Mouse (Mus musculus) lung, postnatal 25 days (tissue): ENCODE measurements around the gene Cenpl.
"Not testable (repeated sequence)": the region's sequence is repeated elsewhere in the genome, so short reads cannot be mapped to it uniquely, and the experiment has no call there.

Experiments
- DNase-seq: peaks from one replicate; pipeline ENCODE4 v3.0.0; 2022; ENCODE audit warnings: low spot score

Cenpl gene

DNA sequence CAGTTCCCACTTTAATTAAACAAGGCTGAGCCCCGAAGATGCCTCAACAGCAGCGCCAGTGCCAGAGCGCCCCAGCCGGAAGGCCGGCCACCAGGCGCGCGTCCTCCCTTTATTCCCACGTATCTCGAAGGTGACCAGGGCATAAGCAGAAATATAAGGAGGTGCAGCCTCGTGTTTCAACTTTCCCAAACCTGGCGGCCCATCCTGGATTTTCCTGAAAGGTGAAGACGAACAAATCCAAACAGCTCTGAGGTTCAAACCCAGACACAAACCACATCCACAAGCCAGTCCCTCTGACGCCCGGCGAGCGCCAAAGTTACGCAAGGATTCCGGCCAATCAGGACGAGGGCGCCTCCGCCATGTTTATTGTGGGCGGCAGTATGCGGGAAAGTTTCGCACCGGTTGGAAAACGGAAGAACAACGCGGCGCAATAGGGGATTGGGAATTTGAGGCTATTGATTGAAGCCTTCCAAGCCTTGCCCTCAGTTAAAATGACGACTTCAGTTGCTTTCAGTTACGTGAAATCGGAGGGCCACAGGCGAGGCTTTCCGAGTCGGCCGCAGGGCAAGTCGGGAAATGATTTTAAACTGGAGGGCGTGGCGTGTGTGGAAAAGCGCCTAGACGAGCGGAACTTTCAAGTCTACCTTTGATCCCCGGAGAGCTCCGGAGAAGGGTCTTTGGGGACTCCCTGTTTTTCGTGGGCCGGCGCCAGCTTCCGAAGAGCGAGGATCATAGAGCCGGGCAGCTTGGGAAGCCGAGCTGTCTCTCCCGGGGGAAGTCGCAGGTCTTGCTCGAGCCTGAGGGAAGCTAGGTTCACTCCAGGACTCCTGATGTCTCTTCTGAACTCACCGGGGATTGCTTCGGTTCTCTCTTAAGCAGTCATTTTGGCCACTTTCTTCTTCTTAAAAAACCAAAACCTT is at the start of gene Cenpl, which contains the start of gene Dars2:
Cenpl (plus strand) TSS at position 362 of the 920 bp plus-strand sequence.
Dars2 (minus strand) TSS at position 307 of the 920 bp plus-strand sequence.
- DNase-seq: peak; percentile 98

DNA sequence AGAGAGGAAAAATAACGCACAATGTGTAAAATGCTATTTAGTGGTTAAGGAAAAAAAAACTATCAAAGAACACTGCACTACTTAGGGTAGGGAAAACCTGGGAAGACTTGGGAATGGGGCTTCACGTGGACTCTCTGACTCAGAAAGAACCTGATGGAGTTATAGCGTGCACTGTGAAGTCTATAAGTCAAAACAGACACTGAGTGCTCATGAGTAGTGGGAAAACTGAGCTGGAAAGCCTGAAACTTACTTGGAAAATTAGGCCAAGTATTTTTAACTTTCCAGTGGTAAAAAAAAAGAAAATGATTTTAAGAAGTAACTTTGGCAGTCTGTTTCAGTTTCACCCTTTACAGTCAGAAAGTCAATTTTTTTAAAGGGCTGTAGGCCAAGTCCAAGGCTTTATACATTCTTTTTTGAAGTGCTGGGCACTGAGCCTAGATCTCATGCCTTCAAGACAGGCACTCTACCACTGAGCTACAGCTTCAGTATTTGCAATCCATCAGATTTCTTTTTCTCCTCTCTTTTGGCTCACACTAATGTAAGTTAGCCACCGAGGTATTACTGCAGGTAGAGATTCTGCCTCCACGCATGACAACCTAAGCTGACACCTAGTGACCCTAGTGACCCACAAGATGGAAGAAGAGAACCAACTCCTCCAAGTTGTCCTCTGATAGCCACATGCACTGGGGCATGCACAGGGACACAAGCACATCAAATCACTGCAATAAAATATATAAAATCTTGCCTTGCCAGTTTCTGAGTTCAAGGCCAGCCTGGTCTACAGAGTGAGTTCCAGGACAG is 44.9 kb upstream of the Cenpl start:
- peak; percentile 26 for DNase-seq

DNA sequence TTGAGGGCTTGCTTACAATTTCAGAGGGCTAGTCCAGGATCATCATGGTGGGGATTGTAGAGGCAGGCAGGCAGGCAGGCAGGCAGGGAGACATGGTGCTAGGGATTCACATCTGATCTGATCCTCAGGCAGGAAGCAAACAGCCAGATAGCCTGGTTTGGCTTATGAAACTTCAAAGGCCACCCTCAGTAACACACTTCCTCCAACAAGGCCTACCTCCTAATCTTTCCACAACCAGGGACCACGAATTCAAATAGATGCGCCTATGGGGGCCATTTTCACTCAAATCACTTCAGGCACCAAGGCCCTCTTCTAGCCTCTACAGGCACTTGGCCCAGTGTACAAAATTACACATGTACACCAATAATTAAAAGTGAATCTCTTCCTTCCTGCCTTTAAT is 43.3 kb upstream of the Cenpl start:
- DNase-seq: no peak

DNA sequence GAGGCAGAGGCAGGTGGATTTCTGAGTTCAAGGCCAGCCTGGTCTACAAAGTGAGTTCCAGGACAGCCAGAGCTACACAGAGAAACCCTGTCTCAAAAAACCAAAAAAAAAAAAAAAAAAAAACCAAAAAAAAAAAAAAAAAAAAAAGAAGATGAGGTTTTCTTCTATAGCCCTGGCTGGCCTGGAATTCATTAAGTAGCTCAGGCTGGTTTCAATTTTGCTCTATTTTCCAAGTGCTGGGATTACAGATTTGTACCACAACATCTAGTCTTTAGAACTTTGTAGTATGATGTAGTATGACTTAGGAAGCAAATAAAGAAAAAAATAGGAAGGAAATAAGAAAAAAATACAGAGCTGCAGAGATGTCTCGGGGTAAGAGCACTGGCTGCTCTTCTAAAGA is 42.1 kb upstream of the Cenpl start:
- DNase-seq: not testable (repeated sequence)

DNA sequence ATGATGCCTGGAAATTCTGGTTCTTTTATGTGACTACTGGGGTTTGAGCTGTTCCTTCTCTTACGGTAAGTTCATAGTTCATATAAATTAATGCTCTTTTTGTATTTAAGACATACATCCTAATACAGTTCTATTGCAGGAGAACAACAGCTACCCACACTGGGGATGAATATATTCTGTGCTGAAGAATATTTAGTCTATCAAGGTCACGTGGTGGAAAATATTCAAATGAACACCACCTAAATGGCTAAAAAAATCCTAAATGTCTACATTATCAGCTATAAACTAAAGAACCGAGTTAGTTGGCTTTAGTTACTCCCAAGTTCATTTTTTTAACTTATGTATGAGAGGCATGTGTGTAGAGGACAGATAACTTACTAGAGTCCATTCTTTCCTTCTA is 40.5 kb upstream of the Cenpl start:
- DNase-seq: no peak

DNA sequence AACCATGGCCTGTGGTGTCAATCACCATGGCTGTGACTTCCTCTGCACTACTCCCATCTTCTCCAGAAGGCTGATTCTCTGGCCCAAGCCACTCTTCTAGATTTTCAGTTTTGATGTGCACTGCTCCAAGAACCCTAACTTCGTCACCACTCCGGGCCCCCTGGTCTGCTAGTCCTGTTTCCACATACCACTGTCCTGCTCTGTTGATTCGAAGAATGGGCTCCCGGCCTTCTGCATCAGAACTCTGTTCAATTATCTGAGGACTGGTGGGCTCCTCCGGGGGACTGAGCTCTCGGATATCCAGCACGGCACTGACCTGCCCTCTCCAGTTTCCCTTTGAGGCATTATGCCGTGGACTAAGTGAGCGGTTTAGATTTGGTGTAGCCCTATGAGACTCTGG is 38.6 kb upstream of the Cenpl start:
- no peak for DNase-seq

DNA sequence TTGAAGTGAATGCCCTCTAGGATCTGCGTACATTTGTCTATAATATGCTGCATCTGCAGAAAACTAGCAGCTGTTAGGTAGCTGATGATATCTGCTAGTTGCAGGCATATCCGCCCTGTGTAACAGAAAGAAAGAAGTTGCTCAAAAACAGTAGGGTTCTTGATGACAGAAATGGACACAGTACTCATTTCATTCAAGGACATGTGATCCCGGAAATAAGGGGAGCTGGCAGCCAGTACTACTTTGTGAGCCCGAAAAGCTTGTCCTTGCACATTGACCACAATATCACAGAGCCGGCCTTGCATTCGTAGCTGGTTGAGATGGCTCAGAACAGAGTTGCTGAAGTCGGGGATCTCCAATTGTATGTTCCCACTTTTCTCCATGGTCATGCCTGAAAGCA is 38.2 kb upstream of the Cenpl start:
- DNase-seq: no peak

DNA sequence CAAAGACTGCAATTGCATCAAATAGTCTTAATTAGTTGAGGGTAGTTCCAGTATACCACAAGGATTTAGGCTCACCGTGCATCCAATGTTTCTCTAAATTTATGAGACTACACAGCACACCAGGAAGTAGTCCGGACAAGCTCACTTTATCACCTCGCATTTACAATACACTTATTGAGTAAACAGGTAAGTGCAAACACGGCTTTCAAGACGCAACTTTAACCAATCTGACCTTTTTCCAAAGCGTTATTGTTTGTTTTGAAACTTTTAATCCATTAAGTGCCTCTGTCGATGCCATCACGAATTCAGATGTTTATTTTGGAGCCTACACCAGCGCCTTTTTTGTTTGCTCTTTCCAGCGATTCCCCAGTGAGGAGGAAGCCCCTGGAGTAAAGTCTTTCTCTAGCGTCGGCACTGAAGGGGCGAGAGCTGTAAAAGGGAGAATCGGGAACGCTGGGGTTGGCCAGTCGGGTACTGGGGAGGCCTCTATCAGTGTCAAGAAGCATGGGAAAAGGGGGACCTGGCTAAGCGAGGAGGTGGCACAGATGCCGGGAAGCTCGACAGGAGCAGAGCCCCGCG is 36.6 kb upstream of the Cenpl start:
- DNase-seq: peak; percentile 5

DNA sequence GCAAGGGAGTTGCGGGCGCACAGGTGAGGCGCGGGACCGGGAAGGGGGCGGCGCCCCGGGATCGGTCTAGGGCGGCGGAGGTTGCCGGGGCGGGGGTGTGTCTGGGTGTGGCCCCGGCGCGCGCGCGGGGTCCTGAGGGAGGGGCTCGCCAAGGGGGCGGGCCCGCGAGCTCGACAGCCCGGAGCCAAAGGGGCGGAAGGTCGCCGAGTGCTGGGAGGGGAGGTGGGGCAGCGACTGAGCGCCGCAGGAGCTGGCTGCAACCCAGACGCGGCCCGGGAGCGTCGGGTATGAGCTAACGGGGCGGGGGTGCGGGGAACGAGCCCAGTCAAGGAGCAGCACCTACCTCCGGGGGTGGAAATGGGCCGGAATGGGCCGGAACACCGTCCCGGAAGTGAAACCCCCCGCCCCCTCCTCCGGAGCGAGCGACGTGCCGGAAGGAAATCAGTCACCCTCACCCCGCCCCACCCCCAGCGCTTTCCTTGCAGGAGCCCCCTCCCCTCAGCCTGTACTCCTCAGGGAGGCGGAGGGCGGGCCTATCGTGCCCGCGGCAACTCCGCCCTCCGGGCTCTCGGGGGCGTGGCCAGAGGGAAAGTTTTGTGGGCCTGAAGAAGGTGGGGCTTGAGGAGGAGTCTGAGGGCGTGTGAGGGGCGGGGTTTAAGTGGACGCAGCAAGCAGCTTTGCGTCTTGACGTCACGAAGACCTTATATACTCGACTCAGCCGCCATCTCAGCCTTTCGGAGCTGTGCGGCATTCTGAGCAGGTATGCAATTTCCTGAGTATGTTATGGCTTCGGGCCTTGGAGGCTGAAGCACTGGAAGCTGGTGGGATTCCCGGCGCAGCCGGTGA is 35.9 kb upstream of the Cenpl start, which contains the start of gene Zbtb37:
Zbtb37 (minus strand) TSS at position 415 of the 846 bp plus-strand sequence.
- DNase-seq: peak; percentile 99

DNA sequence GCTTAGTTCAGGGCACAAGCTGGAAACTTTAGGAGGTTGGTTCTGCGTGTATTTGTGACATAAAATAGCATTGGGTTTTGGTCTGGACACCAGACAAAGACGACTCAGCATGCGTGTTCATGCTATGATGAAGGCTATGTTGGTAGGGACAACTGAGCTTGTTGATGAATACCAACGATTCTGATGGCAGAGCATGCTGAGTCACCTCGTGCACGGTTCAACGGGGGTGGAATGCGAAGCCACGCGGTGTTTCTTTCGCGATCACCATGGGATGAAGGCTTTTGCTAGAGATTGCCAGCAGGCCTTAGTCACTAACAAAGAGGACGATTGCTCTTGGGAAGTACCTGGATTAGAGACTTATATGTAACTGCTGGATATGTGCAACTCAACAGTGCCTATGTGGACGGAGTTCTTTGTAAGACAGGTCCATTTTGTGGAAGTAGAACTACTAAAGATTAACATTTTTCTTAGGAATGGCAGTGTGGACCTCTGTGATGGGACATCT is 35.2 kb upstream of the Cenpl start:
- no peak for DNase-seq

DNA sequence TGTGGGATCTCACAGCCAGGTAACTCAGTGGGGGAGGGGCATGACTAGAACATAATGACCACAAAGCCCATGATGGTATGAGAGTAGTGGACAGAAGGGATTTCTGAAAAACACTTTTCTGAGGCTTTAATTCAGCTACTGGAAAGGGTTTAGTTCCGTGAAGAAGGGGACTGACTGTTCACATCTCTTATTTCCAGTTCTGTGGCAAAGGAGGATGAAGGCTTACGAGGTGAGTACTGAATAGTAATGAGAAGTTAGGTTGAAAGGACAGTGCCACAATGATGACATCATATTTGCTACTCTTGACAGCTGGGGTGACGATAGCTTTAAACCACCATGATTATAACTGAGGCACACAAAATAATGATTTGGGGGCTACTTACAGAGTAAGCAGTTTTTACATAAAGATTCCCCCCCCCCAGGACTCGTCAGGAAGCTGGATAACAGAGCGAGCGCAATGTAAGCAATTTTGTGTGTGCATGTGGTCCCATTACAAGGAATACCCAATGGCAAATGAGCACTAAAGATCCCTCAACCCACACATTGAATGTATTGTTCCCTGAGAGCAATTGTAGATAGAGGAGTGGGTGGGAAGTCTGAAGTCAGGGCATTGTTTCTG is 34.6 kb upstream of the Cenpl start:
- peak; percentile 7 for DNase-seq

DNA sequence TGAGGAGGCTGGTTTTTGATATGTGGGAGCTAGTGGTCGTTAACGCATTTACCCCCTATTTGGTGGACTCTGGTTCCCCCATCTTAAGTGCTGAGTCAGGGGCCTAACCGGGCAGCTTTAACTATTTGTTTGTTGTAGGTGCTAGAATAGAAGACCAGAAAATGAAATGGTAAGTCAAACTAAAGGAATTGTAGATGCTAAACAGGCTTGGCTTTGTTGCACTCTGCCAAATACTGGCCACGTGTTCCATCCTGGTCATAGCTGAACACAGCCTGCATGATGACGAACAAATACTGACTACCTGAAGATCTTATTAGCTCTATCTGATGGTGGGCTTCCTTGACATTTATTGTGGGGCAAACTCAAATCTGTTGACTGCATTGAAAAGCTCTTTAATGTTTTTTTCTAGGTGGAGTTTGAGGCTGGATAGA is 34.1 kb upstream of the Cenpl start:
- DNase-seq: no peak

DNA sequence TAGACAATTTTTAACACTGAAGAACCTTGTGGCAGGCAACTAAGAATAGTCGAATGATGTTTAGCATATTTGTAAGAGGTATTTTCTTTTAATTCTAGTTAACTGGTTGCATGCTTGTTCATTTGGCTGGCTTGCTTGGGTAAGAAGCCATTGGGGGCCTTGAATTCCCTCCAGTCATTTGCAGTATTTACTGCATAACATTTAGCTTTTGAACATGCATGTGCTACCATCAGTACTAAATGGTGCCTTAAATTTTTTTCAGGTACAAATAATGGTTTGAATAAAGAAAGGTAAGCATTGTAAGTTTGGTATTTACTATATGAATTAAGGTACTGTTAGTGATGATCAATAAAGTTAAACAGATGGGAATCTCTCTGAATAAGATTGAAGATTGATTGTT is 33.5 kb upstream of the Cenpl start:
- no peak for DNase-seq

DNA sequence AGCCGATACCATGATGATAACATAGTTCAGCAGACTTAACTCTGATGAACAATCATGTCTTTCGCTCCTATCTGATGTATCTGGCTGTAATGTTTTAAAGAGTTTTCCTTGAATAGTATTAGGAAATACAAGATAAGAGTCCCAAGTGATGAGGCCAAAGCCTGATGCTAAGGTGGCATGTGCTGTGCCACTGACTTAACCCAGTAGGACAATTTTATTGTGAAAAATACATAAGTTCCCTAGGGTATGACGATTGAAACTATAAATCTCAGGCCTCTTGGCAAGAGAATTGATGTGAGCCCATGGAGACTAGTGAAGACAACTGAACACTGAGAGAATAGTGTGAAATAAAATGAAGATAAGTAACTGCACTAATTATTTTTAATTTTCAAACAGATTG is 32.9 kb upstream of the Cenpl start:
- no peak for DNase-seq

DNA sequence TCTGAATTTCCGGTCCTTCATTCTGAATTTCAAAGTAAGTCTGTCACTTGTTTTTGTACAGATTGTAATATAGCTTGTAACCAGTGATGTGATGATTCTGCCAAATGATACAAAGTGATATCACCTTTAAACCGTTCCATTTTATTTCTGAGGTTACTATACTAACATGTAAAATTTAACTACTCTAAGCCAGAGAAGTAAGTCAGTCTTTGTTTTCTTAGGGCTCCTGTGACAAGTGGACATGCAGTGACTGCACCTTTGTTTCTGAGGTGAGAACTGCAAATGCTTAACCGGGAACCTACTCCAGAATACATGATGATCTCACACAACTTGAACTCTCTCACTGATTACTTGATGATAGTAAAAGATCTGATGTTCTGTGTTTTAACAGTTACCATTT is 32.5 kb upstream of the Cenpl start:
- no peak for DNase-seq

DNA sequence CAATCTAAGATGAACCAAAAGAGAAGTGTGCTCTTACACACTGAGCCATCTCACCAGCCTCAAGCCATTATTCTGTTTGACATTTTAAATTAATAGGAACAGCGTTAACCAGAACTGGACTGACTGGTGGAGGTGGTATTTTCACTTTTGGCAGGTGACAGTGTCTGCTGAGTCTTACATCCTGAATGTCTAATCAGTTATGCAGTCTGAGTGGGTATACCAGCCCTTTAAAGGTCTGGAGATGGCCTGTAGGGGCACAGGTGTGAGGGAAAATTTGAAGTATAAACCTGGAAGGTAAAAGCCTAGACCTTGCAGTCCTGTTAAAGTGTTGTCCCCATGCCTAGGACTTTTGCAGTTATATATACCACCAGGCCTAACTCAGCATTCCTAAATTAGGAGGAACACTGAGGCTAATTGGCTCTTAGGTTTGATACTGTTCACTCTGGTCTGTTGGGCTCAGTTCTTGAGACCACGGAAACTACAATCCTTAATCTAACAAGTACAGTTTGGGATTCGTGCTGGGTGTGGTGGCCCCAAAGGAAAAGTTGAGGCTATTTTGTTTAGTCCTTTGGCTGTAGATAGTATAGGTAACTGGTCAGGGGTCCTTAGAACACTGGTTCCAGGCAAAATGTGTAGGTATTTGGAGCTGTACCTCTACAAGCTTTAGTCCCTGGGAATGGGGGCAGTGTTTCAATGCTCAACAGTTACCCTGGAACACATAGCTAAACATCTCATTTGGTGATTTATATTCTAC is 31.4 kb upstream of the Cenpl start:
- DNase-seq: no peak

DNA sequence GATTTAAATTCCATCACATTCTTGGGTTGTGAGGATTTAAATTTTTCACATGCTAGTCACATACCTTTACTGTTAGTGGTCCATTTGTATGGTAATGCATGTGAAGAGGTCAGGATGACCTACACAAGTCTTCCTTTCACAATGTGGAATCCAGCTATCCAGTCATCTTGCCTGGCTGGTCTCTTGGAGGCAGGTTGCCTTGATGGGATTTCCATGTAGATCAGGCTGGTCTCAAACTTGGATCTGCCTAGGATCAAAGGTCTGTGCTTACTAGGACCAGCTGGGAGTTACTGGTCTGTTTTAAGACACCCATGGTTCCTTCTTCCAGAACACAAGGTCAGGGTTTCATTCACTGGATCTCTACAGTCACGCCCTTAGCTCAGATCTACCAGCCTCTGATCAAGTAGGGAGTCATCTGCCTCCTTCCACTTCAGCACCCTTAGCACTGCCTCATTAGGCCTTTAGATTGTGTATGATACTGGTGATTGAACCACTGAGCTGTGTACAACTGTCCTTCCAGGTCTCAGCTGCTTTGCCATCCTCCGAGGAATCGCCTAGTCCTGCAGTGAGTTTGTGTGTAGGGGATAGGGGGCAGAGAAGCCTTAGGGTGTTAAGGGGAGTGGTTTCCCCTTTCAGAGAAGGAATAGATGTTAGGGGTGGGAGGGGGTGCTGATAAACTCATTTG is 30.6 kb upstream of the Cenpl start:
- no peak for DNase-seq

DNA sequence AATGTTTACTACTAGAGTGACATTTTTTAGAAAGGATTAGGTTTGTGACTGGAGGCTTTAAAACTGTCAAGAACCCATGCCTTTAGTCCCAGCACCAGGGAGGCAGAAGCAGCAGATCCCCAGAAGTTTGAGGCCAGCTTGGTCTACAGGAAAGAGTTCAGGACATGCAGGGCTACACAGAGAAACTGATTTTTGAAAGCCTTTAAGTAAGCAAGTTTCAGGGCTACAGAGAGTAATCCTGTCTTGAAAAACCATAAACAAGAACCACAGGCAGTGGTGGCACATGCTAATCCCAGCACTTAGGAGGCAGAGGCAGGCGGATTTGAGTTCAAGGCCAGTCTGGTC is 30.1 kb upstream of the Cenpl start:
- DNase-seq: no peak

DNA sequence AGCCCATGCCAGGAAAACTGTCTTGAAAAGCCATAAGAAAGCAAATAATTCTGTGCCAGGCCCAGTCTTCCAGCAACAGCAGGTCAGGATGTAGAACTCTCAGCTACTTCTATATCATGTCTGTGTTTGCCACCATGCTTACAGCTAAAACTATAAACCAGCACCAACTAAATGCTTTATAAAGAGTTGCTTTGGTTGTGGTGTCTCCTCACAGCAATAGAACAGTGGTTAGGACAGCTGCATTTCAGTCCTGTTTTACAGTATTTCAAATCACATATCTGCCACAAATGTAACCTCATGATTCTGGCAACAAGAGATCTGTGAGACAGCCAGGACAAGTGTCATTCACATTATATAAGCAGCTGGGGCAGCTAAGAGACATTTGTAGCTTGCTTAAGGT is 29.7 kb upstream of the Cenpl start:
- no peak for DNase-seq
